Mouse (Mus musculus) fat pad, adult 2 months (tissue): ENCODE measurements at regions not wholly inside any gene's neighbourhood (a gene's known extent, or its start where the extent isn't known, plus 50 kb on each side); places are given as distances from the start of the nearest gene placed in this dataset.

ENCODE experiments used
- DNase-seq: peaks from one replicate; pipeline ENCODE4 v3.0.0-alpha.2; 2011; ENCODE audit warnings: low read depth, low spot score; ENCODE audit errors: extremely low read depth

DNA sequence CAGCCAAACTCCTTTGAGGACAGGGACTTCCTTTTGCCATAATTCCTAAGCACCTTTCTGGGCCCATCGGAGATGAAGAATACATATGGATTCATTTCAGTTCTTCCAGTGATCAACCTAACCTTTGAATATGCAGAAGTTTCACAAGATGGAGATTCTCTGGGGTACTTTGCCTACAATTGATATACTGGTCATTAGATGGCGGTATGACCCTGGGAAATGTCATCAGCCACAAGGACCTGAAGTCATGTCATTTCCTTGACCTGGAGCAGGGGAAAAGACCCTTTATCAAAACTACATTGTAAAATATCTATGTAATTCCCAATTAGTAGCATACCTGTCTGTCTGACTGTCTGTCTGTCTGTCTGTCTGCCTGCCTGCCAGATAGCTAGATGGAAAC, 164.0 kb upstream of the Slc24a3 start:
- no peak for DNase-seq

DNA sequence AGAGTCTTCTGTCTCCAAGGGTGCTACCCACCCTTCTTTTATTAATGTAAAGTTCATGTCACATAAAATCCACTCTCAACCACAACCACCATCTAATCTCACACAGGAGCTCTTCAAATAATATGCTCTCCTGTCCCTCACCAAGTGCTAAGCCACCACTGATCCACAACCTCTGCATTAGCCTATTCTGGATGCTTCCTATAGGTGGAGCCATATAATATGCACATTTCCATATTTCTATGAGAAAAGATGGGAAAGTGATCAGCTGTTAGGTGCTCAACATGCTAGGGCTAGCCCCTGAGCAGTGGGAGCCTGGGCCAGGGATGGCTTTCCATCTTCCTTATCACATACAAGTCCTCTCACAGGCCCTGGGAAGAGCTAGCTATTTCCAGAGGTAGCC, 156.9 kb upstream of the Slc24a3 start:
- DNase-seq = no peak

DNA sequence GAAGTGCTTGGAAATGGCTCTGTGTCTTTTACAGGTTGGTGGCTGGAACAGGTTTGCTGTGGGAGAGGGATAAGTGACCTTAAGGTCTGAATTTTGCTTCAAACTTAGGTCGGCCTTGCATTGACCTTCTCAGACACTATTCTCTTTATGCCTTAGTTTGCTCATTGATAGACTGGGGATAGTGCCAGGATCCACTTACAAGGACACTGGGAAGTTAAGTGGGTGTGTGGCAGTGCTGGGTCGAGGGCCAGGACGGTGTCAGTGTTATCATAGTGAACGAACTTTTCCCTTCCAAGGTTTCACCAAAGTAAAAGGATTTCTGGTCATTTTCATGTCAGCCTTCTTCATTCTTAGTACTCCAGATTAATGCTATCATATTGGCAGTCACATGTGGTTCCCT, 156.3 kb upstream of the Slc24a3 start:
- DNase-seq = no peak

DNA sequence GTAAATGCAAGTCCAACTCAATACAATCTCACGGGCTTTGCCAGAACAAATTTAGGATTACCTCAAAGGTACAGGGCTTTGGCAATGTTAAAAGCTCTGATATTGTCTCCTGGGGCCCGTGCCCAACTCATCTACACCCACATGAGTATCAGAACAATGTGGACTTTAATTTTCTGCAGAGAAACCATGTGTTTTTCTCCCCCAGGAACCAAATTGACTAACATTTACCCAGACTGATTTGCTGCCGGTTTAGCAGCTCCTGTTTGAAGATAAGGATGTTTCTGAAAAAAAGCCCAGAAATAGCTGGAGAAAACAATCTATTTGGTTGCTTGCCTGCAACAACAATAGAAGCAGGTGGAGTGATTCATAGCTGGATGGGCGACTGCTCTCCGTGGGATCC, 151.6 kb upstream of the Slc24a3 start:
- DNase-seq = peak; percentile 3

DNA sequence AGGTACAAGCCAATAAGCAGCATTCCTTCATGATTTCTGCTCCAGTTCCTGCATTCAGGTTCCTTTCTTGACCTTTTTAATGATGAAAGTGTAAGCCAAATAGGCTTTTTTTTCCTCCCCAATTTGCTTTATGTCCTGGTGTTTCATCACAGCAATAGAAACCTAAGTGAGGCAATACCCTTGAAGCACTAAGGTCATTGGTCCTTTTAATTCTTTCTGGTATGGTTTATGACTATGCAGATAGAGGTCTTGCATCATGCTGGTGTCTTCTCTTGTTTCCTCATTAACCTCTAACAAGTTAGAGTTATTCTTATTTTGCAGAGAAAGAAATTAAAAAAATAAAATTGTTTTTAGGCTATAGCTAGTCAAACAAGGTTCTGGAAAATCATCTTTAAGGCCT, 150.6 kb upstream of the Slc24a3 start:
- no peak for DNase-seq

DNA sequence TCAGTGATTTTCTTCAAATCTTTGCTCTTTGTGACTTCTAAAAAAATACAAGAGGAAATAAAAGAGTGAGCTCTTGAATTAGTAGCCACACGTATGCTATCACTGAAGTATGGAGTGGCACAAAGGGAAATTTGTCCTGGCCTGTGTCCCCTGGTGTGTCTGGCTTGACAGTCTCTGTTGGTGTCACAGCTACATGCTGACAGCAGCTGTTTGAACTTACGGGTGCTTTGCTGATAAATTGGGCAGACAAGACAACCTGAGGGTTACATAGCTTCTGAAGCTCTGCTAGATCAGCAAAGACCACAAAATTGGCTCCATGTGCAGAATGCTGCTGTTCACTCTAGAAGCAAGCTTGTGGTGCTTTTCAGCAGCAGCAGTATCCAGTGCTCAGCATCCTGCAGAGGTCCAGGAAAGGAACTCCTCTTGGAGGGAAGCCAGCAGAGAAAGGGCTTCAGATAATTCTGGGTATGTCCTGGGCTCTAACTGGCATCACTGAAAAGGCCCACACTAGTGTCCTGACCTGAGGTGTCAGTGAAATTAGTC, 149.9 kb upstream of the Slc24a3 start:
- no peak for DNase-seq

DNA sequence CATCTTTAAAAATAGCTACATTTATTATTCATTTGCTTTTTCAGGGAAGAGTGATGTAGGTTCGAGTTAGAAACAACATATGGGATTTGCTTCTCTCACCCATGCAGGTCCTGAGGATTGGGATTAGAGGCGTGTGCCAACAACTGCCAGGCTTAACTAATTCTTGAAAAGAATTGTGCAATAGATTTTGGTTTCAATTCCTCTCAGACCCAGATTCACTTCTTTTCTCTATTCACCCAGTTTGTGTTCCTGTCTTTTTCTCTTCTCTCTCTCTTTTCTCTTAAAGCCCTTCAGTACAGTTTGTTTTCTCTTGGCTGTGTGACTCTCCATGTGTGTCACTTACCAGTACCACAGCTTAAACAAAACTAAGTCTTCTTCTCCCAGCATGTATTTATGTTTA, 119.8 kb upstream of the Slc24a3 start:
- no peak for DNase-seq

DNA sequence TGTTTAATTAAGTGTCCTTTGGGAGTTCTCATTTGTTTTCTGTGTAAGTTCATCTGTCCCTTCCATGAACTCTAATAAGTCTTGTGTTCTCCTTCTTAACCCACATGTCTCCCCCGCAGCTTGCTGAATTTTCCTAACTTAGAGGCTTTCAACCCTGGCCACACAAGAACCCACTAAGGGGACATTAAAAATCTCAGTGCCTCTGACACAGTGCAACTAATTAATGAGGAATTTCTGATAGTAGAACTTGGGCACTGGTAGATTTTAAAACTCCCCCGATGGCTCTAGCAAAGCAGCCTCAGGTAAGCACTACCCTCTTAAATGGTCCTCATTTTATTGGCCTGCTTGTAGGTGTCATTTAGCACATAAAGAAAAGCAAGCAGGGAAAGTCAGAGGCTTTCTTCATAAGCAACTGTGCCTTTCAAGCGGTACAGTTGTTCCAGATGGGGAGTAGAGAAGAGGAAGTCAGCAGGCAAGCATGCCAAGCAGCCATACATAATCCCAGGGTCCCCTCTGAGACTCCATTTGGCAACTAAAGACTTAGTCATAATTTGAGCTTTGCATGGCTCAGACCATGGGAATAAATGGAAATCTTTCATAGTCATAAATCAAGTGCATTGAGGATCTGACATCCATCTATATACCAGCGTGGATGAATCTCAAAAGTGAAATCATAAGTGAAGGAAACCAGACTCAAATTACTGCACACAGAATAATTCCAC, 117.7 kb upstream of the Slc24a3 start:
- DNase-seq = no peak

DNA sequence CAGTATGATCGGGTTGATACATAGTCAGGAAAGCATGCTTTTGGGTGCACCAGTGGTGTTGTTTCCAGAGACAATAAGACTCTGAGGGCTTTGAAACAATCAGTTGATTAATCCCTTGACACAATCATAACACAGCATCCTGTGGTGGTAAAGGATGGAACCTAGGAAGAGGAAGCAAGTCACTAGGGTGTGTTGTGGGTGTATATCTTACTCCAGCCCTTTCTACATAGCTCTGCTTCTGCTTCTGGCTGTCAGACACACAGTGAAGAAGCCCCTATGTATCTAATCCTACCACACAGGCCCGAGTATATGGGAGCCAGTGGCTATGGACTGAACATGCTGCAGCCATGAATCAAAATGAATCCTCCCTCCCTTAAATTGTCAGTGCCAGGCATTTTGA, 115.1 kb upstream of the Slc24a3 start:
- no peak for DNase-seq

DNA sequence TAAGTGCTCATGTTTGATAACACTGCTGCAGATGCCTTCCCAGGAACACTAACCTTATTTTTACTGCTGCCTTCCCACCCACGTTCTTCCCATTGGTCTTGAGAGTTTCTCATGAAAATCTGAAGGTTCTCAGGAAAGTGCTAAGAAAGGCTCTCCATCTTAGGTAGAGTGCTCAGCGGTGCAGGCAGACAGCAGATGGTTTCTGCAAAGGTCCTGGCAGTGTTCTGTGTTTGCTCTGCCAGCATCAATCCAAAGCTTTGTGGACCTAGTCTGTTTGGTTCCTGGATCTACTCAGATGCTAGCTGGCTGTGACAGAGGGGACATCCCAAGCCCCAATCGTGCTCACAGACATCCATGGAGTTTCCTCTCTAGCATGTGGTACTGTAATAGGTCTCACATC, 111.3 kb upstream of the Slc24a3 start:
- no peak for DNase-seq

DNA sequence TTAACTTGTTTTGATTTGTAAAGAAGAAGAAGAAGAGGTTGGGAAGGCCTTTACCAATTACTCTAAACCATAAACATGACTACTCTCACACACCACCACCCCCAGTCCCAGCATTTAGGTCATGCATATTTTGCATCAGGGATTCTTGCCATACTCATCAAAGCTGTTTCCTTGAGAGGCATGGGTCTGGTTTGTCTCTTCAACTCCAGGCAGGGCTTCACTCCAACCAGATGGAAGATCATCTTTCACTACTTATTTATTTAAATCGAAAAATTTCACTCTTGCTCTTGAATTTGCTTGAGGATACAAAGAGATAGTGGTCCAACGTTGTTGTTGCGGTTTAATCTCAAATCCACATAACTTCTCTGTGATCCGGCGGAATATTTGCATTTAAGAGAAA, 110.8 kb upstream of the Slc24a3 start:
- DNase-seq = no peak

DNA sequence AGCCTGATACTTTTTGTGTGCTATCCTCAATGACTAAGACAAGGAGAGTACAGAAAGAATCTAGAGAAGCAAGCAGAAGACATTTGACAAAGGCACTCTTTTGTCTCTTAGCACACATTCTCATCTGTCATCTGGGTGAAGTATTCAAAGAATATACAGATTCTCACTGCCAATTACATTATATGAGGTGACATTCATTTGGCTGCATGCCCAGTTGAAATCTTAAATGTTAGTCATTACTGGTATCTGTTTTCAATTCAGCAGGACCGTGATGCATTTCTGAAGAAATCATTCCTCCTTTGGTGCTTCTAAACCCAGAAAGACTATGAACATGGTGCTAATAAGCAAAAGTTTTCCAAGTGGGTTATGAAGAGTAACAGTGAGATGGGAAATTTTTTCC, 97.6 kb upstream of the Slc24a3 start:
- no peak for DNase-seq

DNA sequence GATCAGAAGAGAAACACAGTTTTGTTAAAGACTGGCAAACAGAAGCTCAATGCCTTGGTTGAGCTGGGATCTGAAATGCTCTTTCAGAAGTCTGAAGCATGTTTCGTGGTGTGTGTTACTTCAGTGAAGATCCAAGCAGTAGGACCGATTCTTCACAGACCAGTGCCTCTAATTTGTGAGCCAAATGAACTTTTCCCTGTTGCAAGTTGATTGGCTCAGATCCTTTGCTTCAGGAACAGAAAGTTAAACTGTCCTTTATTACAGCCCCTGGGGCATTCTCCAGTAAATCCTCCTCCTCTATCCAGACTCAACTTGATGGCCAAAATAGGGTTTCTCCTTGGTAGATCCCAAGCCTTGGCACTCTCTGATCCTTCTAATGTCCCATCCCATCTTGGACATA, 85.6 kb upstream of the Slc24a3 start:
- DNase-seq = no peak

DNA sequence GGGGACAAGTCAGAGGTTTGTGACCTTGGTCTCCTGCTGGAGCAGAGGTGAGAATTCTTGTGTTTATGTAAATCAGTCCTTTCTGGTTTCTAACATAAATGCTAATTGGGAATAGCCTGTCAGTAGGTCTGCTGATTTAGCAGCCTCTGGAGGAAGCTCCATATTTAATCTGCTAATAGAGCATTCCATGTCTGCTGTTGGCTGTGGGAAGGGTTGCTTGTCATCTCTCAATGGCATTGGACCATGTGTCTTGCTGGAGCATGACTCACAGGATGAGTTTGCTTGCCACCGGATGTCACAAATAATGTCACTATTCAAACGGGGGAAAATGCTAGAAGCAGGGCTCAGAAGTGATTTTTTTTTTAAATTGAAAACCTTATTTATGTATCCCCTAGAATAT, 82.9 kb upstream of the Slc24a3 start:
- no peak for DNase-seq

DNA sequence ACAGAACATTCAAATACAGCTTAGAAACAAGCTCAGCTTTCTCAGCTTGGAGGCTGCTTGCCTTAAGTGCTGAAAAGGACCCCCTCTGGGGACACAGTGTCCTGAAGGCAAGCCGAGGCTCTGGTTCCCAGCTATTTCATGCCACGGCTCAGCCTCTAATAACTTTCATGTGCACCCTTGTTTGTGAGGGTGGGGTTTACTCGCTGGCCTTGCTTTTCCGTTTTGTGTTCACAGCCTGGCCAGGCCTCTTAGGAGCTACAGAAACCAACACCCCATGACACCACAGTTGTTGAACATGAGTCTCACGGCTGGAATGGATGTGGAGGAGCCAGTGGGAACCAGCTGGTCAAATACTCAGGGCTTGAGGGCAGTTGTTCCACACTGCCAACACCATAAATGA, 81.4 kb upstream of the Slc24a3 start:
- no peak for DNase-seq

DNA sequence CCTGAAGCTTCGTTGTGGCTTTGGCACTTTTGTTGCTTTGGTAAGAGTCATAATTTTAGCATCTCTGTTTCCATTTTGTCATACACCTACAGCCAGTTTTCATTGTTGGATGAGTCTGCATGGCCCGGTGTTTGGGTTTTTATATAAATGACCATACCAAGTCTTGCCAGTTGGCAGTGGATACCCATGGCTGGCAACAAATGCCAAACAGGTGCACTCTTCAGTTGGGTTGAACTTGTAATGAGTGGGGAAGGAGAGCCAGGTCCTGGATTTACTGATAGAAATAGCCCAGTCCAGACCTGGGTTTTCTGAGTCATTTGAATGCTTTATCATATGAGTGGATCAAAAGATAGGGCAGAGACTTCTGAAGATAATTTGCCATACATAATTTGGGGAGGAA, 64.3 kb upstream of the Slc24a3 start:
- no peak for DNase-seq

DNA sequence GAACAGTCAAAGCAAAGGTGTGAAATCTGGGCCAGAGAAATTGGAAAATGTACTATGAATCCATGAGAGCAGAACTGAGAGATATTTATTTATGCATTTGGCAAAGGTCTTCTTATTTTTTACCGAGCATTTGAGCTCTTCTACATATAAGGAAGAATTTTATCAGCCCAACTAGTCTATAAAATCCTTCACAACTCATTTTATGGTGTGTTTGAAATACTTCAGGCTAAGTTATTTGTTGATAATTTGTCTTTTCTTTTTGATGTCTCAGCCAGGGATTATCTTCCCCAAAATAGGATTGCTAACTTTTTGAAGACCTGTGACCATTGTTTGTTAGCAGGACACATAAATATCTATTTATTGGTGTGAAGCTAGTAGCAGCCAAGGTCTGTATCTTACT, 55.9 kb upstream of the Slc24a3 start:
- DNase-seq = no peak

DNA sequence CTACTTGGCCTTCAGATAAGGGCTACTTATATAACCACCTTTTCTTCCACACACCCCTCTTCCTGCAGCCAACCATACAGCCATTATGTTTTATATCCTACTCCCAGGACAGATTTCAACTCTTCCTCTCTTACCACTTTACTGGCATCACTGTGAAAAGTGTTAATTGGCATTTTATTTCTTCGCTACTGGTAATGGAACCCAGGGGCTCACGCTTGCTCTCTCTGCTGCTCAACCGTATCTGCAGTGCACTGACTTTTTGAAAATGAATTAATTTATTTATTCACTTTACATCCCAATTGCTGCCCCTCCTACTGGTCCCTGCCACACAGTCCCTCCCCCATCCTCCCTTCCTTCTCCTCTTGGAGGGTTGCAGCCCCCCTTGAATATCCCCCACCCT, 52.5 kb upstream of the Slc24a3 start:
- DNase-seq = no peak
